Mouse (Mus musculus): ENCODE measurements around the gene Krt26.

Gene Krt26

GRCm38 (mm10) chr11:99283334-99283733, 54.4 kb downstream of the Krt26 start:
- DNase-seq, result no peak

GRCm38 (mm10) chr11:99281116-99281515, 56.6 kb downstream of the Krt26 start:
- DNase-seq, result no peak

GRCm38 (mm10) chr11:99279986-99280385, 57.8 kb downstream of the Krt26 start:
- no peak for DNase-seq
